Mouse (Mus musculus) lung, postnatal 0 days (tissue): ENCODE data around the gene Nobox. TPM values are rescaled to one million over a fixed set of nuclear protein-coding genes. Genes with fewer than 3 reads are reported as not detected.

ENCODE experiments used
- ATAC-seq: fragments of 200-750 bp; cut with Nextera tagmentation; 2 replicates; pipeline ENCODE4 v1.8.0; 2017; ENCODE audit warnings: moderate library complexity
- DNase-seq: peaks from one replicate; pipeline ENCODE4 v3.0.0-alpha.2; 2016; ENCODE audit warnings: low spot score
- H3K27ac ChIP-seq: fragments of 300-500 bp; sonication (generic); 2 replicates; pipeline ENCODE4 v1.5.1; 2014; ENCODE audit warnings: antibody characterized with exemption, mild to moderate bottlenecking, low read length, mixed read lengths
- H3K27me3 ChIP-seq: fragments of 300-500 bp; sonication (generic); replicated peaks from 2 replicates; pipeline ENCODE4 v1.6.1; 2014; ENCODE audit warnings: low read length, mixed read lengths; ENCODE audit not compliant: insufficient read depth
- H3K36me3 ChIP-seq: fragments of 300-500 bp; sonication (generic); 2 replicates; pipeline ENCODE4 v1.6.1; 2014; ENCODE audit warnings: low read length, mixed read lengths; ENCODE audit not compliant: insufficient read depth
- H3K4me1 ChIP-seq: fragments of 300-500 bp; sonication (generic); 2 replicates; pipeline ENCODE4 v1.6.1; 2014; ENCODE audit warnings: antibody characterized with exemption, low read depth, low read length, mixed read lengths; ENCODE audit not compliant: insufficient read depth
- H3K4me2 ChIP-seq: fragments of 300-500 bp; sonication (generic); replicated peaks from 2 replicates; pipeline ENCODE4 v1.6.1; 2014; ENCODE audit warnings: low read depth, mild to moderate bottlenecking, low read length, moderate library complexity, mixed read lengths
- H3K4me3 ChIP-seq: fragments of 300-500 bp; sonication (generic); 2 replicates; pipeline ENCODE4 v1.5.1; 2014; ENCODE audit warnings: low read depth, low read length
- H3K9ac ChIP-seq: fragments of 300-500 bp; sonication (generic); replicated peaks from 2 replicates; pipeline ENCODE4 v1.6.1; 2014; ENCODE audit warnings: low read depth, mild to moderate bottlenecking
- H3K9me3 ChIP-seq: fragments of 300-500 bp; sonication (generic); 2 replicates; pipeline ENCODE4 v1.6.1; 2016; ENCODE audit warnings: low read length, mixed read lengths
- CTCF ChIP-seq: IDR thresholded peaks from 2 replicates; pipeline ENCODE4 v1.5.1; 2016; ENCODE audit warnings: antibody characterized with exemption, mild to moderate bottlenecking
- EP300 ChIP-seq: IDR thresholded peaks from 2 replicates; pipeline ENCODE4 v1.6.1; 2016; ENCODE audit warnings: antibody characterized with exemption, mild to moderate bottlenecking, control low read depth
- WGBS: fragments of 180-500 bp; shearing (Covaris S2); extraction: QIAGEN DNeasy Blood & Tissue Kit; methylation state at CpG from one replicate; pipeline ENCODE4 v1.1.7; 2014; 5-methylcytosine and 5-hydroxymethylcytosine counted together
- polyA plus RNA-seq: library from polyadenylated mRNA; unstranded; fragments of >200 nt; fragmentation: Nextera tagmentation; extraction: Ambion mirVana; gene quantifications from 2 replicates; pipeline ENCODE4 v1.2.1, GENCODE M21; 2015

The Nobox gene
- polyA plus RNA-seq, 1 experiment from 2014 or later: not detected

- no peak for TF ChIP-seq CTCF
- TF ChIP-seq EP300: no peak
- Histone ChIP-seq H3K4me2 (no peak overlapping the region), H3K4me1 (no peaks in the 10 kb centered on the region), H3K4me3 (no peak overlapping the region), H3K9me3 (no peaks in the 10 kb centered on the region), H3K27ac (no peak overlapping the region), H3K36me3 (no peaks in the 10 kb centered on the region), H3K9ac (no peak overlapping the region), H3K27me3 (no peaks in the 10 kb centered on the region)
- ATAC-seq (no peak), DNase-seq (no peak)
These were observed 3.2 kb upstream of the Nobox start for GRCm38 (mm10) chr6:43312546-43312945.

- DNase-seq: peak; percentile 34
These were observed 717 bp upstream of the Nobox start for GRCm38 (mm10) chr6:43310071-43310470.

GRCm38 (mm10) chr6:43297508-43297850, 11.9 kb downstream of the Nobox start:
- no peaks in the 10 kb centered on the region for H3K4me1 ChIP-seq
- no peak overlapping the region for H3K4me2 ChIP-seq
- no peak for DNase-seq
- H3K36me3 ChIP-seq: no peaks in the 10 kb centered on the region
- H3K27me3 ChIP-seq: no peaks in the 10 kb centered on the region
- 34% methylated on average over 2 of the region's 2 CpGs for WGBS
- no peak for TF ChIP-seq EP300
- no peak for TF ChIP-seq CTCF
- ATAC-seq: 0 out of 2 replicates have a peak, but pooled peaks have one; percentile 1
- H3K9me3 ChIP-seq: no peaks in the 10 kb centered on the region
- H3K4me3 ChIP-seq: no peak overlapping the region
- no peak overlapping the region for H3K9ac ChIP-seq
- H3K27ac ChIP-seq: no peak overlapping the region

More at GRCm38 (mm10) chr6:43310071-43310470, 717 bp upstream of the Nobox start:
- Histone ChIP-seq H3K9me3 (no peaks in the 10 kb centered on the region), H3K27ac (no peak overlapping the region), H3K4me1 (no peaks in the 10 kb centered on the region), H3K4me3 (no peak overlapping the region), H3K27me3 (no peaks in the 10 kb centered on the region), H3K4me2 (no peak overlapping the region), H3K36me3 (no peaks in the 10 kb centered on the region), H3K9ac (no peak overlapping the region)
- ATAC-seq: 0 out of 2 replicates have a peak, but pooled peaks have one; percentile 35
- TF ChIP-seq EP300: no peak
- TF ChIP-seq CTCF: no peak
- 26% methylated on average over 6 of the region's 6 CpGs for WGBS

GRCm38 (mm10) chr6:43296798-43297507, 12.4 kb downstream of the Nobox start:
- Histone ChIP-seq H3K4me2 (no peak overlapping the region), H3K9me3 (no peaks in the 10 kb centered on the region), H3K36me3 (no peaks in the 10 kb centered on the region), H3K9ac (no peak overlapping the region), H3K27ac (no peak overlapping the region), H3K27me3 (no peaks in the 10 kb centered on the region), H3K4me3 (no peak overlapping the region), H3K4me1 (no peaks in the 10 kb centered on the region)
- ATAC-seq: peak; percentile 9; the same call in 1 of the 2 replicates
- peak; percentile 76 for DNase-seq
- TF ChIP-seq EP300: no peak
- peak; percentile 77 for TF ChIP-seq CTCF
- 25% methylated on average over 7 of the region's 7 CpGs for WGBS

GRCm38 (mm10) chr6:43295908-43296307, 13.4 kb downstream of the Nobox start:
- Histone ChIP-seq H3K4me1 (no peaks in the 10 kb centered on the region), H3K4me3 (no peak overlapping the region), H3K36me3 (no peaks in the 10 kb centered on the region), H3K27ac (no peak overlapping the region), H3K27me3 (no peaks in the 10 kb centered on the region), H3K9me3 (no peaks in the 10 kb centered on the region), H3K4me2 (no peak overlapping the region), H3K9ac (no peak overlapping the region)
- peak; percentile 78 for ATAC-seq
- DNase-seq: peak; percentile 74
- no peak for TF ChIP-seq CTCF
- WGBS: 11% methylated on average over 5 of the region's 5 CpGs

- no peaks in the 10 kb centered on the region for H3K4me1 ChIP-seq
- H3K9ac ChIP-seq: no peak overlapping the region
- WGBS: 77% methylated on average over 7 of the region's 7 CpGs
- no peak for DNase-seq
- peaks cover 11% of the 10 kb centered on the region; the same call in 1 of the 2 replicates for H3K36me3 ChIP-seq
- no peaks in the 10 kb centered on the region for H3K27me3 ChIP-seq
- H3K9me3 ChIP-seq: no peaks in the 10 kb centered on the region
- no peak overlapping the region for H3K27ac ChIP-seq
- ATAC-seq: no peak
- no peak overlapping the region for H3K4me3 ChIP-seq
- no peak overlapping the region for H3K4me2 ChIP-seq
- no peak for TF ChIP-seq CTCF
- no peak for TF ChIP-seq EP300
These were observed 16.2 kb downstream of the Nobox start for GRCm38 (mm10) chr6:43293175-43293574.
